Mouse (Mus musculus): ENCODE results near the gene Cebpa.

DNA sequence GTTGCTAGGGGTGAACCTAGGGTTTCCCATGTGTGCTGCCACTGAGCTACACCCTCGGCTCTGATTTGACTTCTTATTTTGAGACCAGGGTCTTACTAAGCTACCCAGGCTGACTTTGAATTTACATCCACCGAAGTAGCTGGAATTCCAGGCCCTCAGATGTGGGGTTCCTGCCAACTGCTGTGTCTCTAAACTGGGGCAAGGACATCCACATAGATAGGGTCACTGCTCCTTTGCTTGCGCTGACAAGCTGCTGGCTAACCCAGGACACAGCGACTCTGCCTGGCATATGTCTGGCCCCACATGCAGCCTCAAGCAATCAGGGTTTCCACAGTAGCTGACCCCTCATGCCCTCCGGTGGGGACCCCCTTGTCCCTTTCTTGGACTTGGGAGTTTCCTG is 5.4 kb upstream of the Cebpa start:
- TF ChIP-seq POLR2A (IDR thresholded peaks at IDR 0.05; ENCODE audit: low read depth, low read length) (no peak), CTCF (IDR thresholded peaks at IDR 0.05; ENCODE audit: extremely low read depth, insufficient read length, insufficient replicate concordance, low read depth, low read length) (no peak)

All from small intestine, adult 2 months (tissue).